Mouse (Mus musculus) telencephalon, adult 2 months (tissue): ENCODE data around the gene Pla2r1.

Source experiments
- DNase-seq: peaks from one replicate; pipeline ENCODE4 v3.0.0-alpha.2; 2011; ENCODE audit warnings: low read depth, low spot score

Pla2r1 gene

GRCm38 (mm10) chr2:60552902-60553682 is at the start of gene Pla2r1:
Gene Pla2r1 (minus strand): TSS chr2:60553308.
- no peak for DNase-seq

DNA sequence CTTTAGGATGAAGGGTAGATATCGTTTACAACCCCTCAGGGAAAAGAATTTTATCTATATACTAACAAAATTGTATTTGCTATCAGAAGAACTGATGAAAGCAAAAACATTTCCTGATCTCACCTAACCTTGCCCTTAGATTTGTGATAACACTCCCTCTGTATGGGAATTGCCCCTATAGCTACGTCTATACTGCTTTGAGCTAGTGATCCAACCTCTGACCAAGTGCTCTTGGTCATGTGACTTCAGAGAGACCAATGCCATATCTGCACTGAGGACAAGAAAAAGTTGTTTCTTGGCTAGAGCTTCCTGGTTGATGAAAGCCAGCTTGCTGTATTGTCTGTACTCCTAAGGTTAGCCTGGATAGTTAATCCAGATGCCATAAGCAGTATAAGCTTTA is 48.2 kb upstream of the Pla2r1 start:
- no peak for DNase-seq

- no peak for DNase-seq
Observed at GRCm38 (mm10) chr2:60600863-60601262, 47.8 kb upstream of the Pla2r1 start.

DNA sequence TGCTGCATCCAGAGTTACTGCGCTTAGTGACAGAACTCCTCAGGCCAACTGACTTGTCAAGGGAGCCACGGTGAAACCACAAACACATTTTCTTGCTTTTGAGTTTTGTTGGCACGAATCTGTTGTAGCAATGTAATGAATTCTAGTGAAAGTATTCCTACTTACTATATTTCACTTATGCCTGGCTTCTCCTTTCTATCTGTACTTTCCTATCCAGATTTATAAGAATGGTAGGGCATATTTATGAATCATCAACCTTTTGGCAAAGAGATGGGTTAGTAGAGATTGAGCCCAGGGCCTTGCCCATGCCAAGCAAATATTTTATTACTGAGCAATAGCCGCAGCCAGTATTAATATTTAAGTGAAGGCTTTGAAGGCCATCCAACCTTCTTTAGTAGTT is 30.3 kb upstream of the Pla2r1 start:
- no peak for DNase-seq

DNA sequence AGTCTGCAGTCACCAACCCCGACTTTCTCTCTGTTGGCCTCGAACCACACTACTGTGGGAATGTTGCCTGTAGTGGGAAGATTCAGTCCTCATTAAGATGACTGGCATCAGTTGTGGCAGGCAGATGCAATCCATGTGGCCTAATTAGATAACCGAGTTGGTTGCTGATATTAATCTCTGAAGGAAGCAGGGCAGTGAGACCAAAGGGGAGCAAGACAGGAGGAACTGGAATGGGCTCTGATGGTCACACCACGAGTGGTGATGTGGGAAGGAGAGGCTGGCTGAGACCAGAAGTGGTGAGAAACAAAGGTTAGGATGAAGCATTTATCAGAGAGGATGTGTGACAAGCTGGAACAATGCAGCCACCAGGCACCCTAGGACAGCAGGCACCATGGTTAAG is 1.5 kb upstream of the Pla2r1 start:
- DNase-seq, result no peak

DNA sequence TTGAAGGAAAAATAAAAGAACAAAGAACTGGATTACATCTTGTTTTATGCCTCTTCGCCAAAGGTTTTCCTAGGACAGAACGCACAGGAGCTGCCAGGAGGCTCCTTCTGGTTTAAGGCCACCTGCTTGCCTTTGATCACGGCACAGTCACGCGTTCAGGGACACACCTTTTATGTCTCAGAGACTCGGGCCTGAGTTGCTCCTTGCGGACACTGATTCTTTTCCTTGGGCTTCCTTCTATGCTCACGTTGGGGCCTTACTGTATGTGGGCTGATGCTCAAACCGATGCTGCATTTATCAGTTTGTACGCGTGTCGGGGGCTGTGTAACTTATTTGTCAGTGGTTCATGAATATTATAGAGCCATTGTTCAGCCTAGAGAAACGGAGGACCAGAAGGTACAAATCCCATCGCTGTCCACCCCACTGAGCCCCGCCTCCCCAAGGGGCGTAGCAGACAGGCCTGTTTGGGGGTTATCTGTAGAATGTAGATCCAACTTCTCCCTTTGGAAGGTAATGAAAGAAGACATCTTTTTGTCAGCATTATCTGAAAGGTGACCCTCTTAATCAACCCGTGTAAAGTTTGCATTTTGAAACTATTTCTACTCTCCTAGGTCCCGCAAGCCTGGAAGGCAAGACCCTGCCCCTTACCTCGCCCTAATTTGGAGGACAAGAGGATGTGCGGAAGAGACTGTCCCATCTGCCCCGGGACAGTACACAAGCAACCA is 769 bp downstream of the Pla2r1 start:
- no peak for DNase-seq

DNA sequence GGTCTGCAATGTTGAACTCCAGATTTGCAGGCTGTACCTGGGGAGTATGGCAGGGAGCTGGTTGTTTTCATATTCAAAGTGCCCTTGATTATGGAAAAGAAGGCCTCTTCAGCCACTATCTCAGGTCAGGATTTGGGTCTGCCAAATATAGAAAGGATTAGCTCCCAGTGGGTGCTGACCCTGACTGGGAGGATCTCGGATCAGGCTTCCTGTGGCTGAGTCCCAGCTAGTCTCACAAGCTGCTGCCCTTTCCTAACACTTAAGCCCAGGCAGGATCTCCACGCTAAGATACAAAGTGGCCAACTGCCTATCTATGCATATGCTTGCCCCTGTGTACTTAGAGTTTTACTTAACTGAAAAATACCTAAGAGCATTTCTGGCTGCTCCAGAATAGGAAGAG is 1.4 kb downstream of the Pla2r1 start:
- DNase-seq, result no peak

GRCm38 (mm10) chr2:60550521-60550920 is 2.6 kb downstream of the Pla2r1 start:
- no peak for DNase-seq

DNA sequence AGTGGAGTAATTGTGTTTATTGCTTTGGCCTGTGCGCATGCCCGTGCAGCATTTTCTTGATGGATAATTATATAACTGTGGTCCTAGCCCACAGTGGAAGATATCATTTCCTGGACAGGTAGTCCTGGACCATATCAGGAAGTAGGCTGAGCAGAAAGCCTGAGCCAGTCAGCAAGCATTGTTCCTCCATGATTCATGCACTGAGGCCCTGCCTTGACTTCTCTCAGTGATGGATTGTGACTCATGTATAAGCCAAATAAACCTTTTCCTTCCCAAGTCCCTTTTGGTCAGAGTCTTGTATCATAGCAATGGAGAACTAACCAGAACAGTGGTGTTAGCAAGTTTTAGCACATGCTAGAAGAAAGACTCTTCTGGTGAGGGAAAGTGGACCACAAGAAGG is 3.3 kb downstream of the Pla2r1 start:
- no peak for DNase-seq

DNA sequence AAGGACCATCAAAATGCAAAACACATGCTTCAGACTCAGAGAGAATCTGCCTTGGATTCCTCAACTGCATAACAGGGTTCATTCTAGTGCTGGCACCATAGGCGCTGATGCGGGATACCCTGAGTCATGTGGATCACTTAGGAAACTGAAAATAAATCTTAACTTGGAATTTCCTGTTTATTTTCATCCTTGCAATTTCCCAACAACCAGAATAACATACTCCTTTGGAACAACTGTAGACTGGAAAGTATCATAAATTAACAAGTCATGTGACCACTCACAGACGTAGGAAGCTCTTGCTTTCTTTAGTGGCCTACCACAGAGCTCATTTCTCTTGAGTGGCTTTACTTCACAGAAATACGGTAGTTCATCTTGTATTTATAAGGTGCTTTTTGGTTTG is 7.0 kb downstream of the Pla2r1 start:
- no peak for DNase-seq

GRCm38 (mm10) chr2:60544006-60544405 is 9.1 kb downstream of the Pla2r1 start:
- DNase-seq, result no peak

DNA sequence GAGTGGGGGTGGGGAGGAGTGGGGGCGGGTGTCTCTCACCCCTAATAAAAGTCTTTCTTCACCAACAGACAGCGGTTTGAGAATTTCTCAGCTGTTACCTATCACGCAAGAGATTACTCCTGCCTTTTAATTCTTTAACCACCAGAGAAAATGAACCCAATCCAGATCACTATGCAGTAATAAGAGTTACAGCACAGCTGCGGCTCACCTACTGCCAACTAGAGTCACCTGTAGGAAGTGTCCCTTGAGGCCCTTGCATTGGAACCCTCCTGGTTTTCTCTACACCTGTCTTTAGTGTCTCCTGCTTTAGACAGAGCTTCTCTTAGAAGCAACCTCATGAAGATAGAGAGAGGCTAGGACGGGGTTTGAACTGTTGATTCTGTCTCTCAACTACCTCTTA is 11.4 kb downstream of the Pla2r1 start:
- no peak for DNase-seq

DNA sequence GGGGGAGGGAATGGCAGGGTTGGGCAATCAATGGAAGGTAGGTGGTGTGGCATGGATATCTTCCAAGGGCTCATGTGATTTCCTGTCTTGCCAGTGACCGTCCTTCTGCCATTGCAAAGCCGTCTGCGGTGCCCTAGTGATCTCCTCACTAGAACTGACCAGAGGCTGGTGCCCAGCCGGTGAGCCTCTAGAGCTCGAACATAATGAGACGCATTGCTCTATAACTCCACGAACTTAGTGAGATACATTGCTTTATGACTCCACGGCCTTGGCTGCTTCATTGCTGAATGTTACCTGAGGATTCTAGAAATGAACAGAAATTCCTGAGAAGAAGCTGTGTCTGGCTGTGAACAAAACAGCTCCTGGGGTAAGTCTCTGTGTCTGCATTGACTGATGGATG is 12.8 kb downstream of the Pla2r1 start:
- DNase-seq, result no peak

- DNase-seq, result no peak
Observed at GRCm38 (mm10) chr2:60538710-60539109, 14.4 kb downstream of the Pla2r1 start.

GRCm38 (mm10) chr2:60538274-60538673 is 14.8 kb downstream of the Pla2r1 start:
- DNase-seq, result no peak

DNA sequence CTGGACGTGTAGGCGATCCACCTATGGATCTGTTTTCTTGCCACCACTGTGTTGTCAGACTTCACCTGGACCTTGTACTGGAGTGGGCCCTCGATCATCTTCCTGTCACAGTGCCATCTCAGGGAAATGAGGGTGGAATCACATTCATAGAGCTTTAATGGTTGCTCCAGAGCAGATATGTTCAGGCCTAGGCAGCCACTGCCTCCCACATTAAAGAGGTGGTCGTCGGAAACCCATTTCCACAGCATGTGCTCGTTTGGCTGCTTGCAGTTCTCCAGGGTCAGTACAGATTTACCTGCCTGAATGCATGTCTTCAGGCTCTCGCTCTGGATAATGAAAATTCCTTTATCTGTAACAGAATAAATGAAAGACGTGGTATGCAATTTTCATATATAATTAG is 18.4 kb downstream of the Pla2r1 start:
- no peak for DNase-seq

DNA sequence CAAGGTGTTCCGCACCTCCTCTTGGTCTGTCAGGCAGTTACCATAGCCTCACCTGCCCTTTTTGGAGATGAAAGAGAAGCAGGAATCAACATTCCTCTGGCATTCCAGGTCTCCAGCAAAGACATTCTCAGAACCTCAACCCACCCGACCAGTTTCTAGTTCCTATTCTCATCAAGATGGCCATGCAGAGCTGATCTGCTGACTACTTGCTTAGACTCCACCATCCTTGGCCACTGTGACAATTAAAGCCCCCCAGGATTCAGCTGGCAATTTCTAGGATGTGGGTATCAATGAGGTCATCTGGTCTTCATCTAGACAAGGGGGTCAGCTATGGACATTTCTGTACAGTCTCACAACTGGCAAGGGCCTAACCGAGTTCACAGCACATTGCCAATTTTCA is 20.1 kb downstream of the Pla2r1 start:
- DNase-seq, result no peak

DNA sequence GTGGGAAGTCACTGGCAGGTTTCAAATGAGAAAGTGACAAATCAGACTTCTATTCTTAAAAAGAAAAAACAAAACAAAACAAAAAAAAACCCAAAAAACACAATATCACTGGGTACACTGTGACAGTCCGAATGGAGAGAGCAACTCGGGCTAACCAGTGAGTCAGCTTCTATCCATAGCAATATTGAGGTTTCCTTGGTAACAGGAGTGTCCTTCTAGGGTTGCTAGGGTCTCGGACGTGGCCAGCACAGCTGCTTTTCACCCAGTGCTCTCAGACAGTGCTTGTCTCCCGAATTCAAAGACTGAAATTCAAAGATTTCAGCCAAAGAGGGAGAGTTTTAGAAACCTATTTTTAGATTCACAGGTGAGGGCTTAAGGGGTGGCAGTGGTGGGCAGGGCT is 20.6 kb downstream of the Pla2r1 start:
- no peak for DNase-seq

DNA sequence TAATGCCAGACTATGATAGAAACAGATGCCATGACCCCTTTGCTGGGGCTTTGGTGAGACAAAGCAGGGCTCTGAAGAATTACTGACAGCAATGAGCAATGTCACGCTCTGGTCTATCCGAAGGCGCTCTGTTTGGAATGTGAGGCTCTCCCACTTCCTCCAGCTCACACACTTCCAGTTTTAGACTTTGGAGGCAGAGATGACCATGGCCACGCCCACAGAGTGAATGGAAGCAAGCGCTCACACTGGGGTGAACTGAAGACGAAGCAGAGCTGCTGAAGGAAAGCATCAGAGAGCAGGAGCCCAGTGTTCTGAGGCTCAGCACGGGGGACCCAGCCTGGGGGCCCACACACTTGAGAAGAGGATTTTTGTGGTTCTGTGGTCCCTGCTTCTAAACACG is 37.3 kb downstream of the Pla2r1 start:
- DNase-seq, result no peak

DNA sequence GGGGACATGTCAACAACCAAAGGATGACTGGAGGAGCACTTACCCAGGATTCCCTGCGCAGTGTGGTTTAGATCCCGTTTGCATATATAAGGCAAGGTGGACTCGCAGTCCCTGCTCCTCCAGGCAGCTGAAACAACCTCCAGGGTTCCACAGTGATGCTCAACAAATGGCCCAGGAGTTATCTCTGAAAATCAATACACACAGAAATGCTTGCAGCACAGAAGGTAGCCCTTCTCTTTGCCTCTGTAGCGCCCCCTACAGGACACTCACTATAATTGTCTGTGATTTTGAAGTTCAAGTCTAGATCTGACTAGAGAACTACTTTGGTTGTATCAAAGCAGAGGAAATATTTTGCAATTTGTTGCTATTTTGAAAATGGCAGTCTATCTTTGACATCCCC is 38.2 kb downstream of the Pla2r1 start:
- no peak for DNase-seq

DNA sequence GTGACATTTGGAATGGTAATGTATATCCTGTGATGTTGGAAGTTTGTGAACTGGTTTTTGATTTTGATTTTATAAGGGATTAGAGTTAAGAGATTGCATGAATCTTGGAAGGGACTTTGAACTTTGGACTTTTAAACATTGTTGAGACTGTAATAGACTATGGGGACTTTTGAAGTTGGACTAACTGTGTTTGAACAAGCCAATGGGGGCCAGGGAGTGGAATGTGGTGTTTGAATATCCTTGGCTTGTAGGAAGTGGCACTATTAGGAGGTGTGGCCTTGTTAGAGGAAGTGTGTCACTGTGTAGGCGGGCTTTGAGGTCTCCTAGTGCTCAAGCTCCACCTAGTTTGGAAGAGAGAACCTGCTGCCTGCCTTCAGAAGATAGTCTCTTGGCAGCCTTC is 42.4 kb downstream of the Pla2r1 start:
- DNase-seq, result no peak

GRCm38 (mm10) chr2:60505145-60505544 is 48.0 kb downstream of the Pla2r1 start:
- DNase-seq, result no peak

DNA sequence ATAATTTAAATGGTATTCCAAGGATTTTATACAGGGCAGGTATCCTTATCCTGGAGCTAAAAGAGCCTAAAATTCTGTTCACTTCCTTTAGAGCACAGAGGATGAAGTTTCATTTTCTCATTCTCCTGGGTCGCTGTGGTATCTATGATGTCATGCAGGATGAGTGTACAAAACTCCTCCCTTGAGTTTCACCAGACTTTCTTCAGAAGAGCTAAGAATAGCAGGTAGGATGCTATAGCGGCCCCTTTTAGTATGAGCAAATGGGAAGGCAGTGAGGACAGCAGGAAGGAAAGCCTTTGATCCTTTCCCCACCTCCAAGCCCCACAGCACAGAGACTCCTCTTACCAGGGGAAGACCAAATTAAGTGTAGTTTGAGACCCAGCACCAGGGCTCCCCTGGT is 48.4 kb downstream of the Pla2r1 start:
- no peak for DNase-seq
